Mouse (Mus musculus): ENCODE measurements at regions not wholly inside any gene's neighbourhood (a gene's known extent, or its start where the extent isn't known, plus 50 kb on each side); places are given as distances from the start of the nearest gene placed in this dataset.

GRCm38 (mm10) chr9:50005757-50006576, 207.2 kb upstream of the Ncam1 start:
- H3K79me3 ChIP-seq (ENCODE audit: low read depth) = no peaks in the 10 kb centered on the region
- no peaks in the 10 kb centered on the region for H3K36me3 ChIP-seq (ENCODE audit: control insufficient read depth, insufficient read depth)
- H3ac ChIP-seq (ENCODE audit: control insufficient read depth, insufficient read length, low read depth) = no peak overlapping the region
- no peak for TF ChIP-seq MAX (IDR thresholded peaks at IDR 0.05)
- no peaks in the 10 kb centered on the region for H3K79me2 ChIP-seq (ENCODE audit: control insufficient read depth, insufficient read depth)
- no peak overlapping the region for H3K4me3 ChIP-seq (ENCODE audit: insufficient read depth, poor library complexity, severe bottlenecking)
- H3K27me3 ChIP-seq (ENCODE audit: control insufficient read depth, insufficient read depth, insufficient read length) = no peaks in the 10 kb centered on the region

DNA sequence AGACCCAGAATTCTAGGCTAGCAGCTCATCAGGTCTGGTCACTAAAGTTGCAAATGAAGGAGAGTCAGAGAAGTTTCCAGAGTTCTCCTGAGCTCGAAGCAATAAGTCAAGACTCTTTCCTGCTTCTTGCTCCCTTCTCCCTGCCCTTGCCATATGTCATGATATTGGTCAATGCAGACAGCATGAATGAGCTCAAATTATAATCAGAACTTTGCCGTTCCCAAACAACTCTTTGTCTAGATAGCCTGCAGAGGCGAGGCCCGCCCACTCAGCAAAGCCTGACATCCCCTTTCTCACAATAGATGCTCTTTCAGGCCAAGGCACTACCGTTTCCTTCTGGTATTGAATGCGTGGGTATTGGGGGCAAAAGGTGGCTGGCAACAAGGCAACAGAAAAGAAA, 204.0 kb upstream of the Ncam1 start:
- Histone ChIP-seq H3K27me3 (ENCODE audit: control insufficient read depth, insufficient read depth, insufficient read length) (no peaks in the 10 kb centered on the region), H3K4me3 (ENCODE audit: insufficient read depth, poor library complexity, severe bottlenecking) (no peak overlapping the region), H3K79me3 (ENCODE audit: low read depth) (no peaks in the 10 kb centered on the region), H3K79me2 (ENCODE audit: control insufficient read depth, insufficient read depth) (no peaks in the 10 kb centered on the region), H3K36me3 (ENCODE audit: control insufficient read depth, insufficient read depth) (no peaks in the 10 kb centered on the region), H3ac (ENCODE audit: control insufficient read depth, insufficient read length, low read depth) (no peak overlapping the region)
- TF ChIP-seq MYOD1 (IDR thresholded peaks at IDR 0.05; ENCODE audit: control insufficient read depth, insufficient read length, low read depth) = no peak
- TF ChIP-seq USF1 (IDR thresholded peaks at IDR 0.05; ENCODE audit: low read depth) = no peak
- TF ChIP-seq CTCF (IDR thresholded peaks at IDR 0.05; ENCODE audit: control insufficient read depth, insufficient read depth, insufficient read length) = no peak
- no peak for TF ChIP-seq FOSL1 (IDR thresholded peaks at IDR 0.05; ENCODE audit: insufficient read depth, low read length, poor library complexity, severe bottlenecking)
- TF ChIP-seq MAX (IDR thresholded peaks at IDR 0.05) = no peak
- no peak for TF ChIP-seq MYOG (IDR thresholded peaks at IDR 0.05; ENCODE audit: control insufficient read depth, extremely low read depth, insufficient read length)
- TF ChIP-seq CEBPB (IDR thresholded peaks at IDR 0.05; ENCODE audit: low read depth) = no peak

DNA sequence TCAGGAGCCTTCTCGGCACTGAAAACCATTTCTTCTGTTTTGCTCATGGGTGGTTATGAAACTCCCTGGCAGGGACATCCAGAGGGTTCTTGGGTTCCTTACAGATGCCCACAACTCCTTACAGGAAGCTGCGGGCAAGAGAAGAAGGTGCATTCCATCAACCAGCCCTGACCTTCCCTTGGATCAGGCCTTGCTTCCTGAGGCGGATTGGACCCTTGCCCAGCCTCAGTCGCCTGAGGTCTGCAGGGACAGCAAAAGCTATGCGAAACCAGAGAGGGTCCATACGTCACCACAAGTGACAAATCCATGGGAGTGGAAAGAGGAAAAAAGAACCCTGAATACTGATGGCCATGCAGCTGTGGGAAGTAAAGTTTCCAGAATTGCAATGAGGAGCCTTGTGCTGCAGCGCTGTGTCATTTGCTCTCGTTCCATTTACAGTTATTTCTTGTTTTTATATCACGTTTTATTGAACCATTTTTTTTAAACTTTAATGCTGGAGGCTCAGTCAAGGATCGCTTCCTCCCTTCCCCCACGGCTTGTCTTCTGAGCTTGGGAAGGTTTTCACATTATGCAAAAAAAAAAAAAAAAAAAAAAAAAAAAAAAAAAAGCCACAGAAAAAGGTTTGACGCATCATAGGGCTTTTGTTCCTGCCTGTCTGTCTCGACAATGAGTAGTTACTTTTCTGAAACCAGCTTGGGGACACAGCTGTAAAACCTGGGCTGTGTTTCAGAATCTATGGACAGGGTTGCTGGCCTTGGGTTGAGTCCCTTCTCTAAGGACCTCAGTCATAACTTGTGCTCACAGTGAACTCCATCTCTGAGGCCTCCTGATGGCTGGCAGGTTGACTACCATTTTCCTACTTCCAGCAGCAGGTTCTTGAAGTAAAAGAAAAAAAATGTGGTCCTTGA, 202.0 kb upstream of the Ncam1 start:
- Histone ChIP-seq H3K27me3 (ENCODE audit: control insufficient read depth, insufficient read depth, insufficient read length) (no peaks in the 10 kb centered on the region), H3K79me3 (ENCODE audit: low read depth) (no peaks in the 10 kb centered on the region), H3ac (ENCODE audit: control insufficient read depth, insufficient read length, low read depth) (no peak overlapping the region), H3K4me3 (ENCODE audit: insufficient read depth, poor library complexity, severe bottlenecking) (no peak overlapping the region), H3K36me3 (ENCODE audit: control insufficient read depth, insufficient read depth) (no peaks in the 10 kb centered on the region), H3K79me2 (ENCODE audit: control insufficient read depth, insufficient read depth) (no peaks in the 10 kb centered on the region)
- TF ChIP-seq MYOG (IDR thresholded peaks at IDR 0.05; ENCODE audit: control insufficient read depth, extremely low read depth, insufficient read length) (no peak), FOSL1 (IDR thresholded peaks at IDR 0.05; ENCODE audit: insufficient read depth, low read length, poor library complexity, severe bottlenecking) (no peak), MAX (IDR thresholded peaks at IDR 0.05) (no peak), MYOD1 (IDR thresholded peaks at IDR 0.05; ENCODE audit: control insufficient read depth, insufficient read length, low read depth) (no peak), CTCF (IDR thresholded peaks at IDR 0.05; ENCODE audit: control insufficient read depth, insufficient read depth, insufficient read length) (no peak), CEBPB (IDR thresholded peaks at IDR 0.05; ENCODE audit: low read depth) (no peak), USF1 (IDR thresholded peaks at IDR 0.05; ENCODE audit: low read depth) (no peak)

- H3K79me2 ChIP-seq (ENCODE audit: control insufficient read depth, insufficient read depth) = no peaks in the 10 kb centered on the region
- no peak overlapping the region for H3K4me3 ChIP-seq (ENCODE audit: insufficient read depth, poor library complexity, severe bottlenecking)
- no peaks in the 10 kb centered on the region for H3K27me3 ChIP-seq (ENCODE audit: control insufficient read depth, insufficient read depth, insufficient read length)
- H3K36me3 ChIP-seq (ENCODE audit: control insufficient read depth, insufficient read depth) = no peaks in the 10 kb centered on the region
- no peak overlapping the region for H3ac ChIP-seq (ENCODE audit: control insufficient read depth, insufficient read length, low read depth)
- TF ChIP-seq MAX (IDR thresholded peaks at IDR 0.05) = no peak
- no peak for TF ChIP-seq USF1 (IDR thresholded peaks at IDR 0.05; ENCODE audit: low read depth)
- TF ChIP-seq MYOG (IDR thresholded peaks at IDR 0.05; ENCODE audit: control insufficient read depth, extremely low read depth, insufficient read length) = no peak
- TF ChIP-seq FOSL1 (IDR thresholded peaks at IDR 0.05; ENCODE audit: insufficient read depth, low read length, poor library complexity, severe bottlenecking) = no peak
- TF ChIP-seq MYOD1 (IDR thresholded peaks at IDR 0.05; ENCODE audit: control insufficient read depth, insufficient read length, low read depth) = no peak
- no peak for TF ChIP-seq CTCF (IDR thresholded peaks at IDR 0.05; ENCODE audit: control insufficient read depth, insufficient read depth, insufficient read length)
- TF ChIP-seq CEBPB (IDR thresholded peaks at IDR 0.05; ENCODE audit: low read depth) = no peak
- no peaks in the 10 kb centered on the region for H3K79me3 ChIP-seq (ENCODE audit: low read depth)
Measured at GRCm38 (mm10) chr9:49999970-50000369, 201.2 kb upstream of the Ncam1 start.

DNA sequence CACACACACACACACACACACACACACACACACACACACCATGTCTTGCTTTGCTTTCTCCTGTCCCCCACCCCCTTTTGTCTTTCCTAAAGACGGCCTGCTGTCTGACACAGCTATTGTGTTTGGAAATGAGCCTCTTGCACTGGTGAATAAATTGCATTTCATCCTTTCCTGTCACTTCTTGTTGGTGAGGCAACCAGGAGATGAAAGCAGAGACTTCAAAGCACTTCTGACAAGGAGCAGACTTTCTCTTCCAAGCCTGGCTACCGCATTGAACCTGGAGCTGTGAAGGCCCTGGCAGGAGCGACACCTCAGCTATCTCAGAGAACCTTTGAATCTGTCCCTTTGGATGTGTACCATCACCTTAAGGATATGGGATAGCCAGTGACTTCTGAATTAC, 199.4 kb upstream of the Ncam1 start:
- H3K4me3 ChIP-seq (ENCODE audit: insufficient read depth, poor library complexity, severe bottlenecking) = no peak overlapping the region
- no peaks in the 10 kb centered on the region for H3K27me3 ChIP-seq (ENCODE audit: control insufficient read depth, insufficient read depth, insufficient read length)

More for the DNA sequence above, 199.4 kb upstream of the Ncam1 start:
- no peak for TF ChIP-seq CEBPB (IDR thresholded peaks at IDR 0.05; ENCODE audit: low read depth)
- TF ChIP-seq CTCF (IDR thresholded peaks at IDR 0.05; ENCODE audit: control insufficient read depth, insufficient read depth, insufficient read length) = no peak
- no peak for TF ChIP-seq MYOD1 (IDR thresholded peaks at IDR 0.05; ENCODE audit: control insufficient read depth, insufficient read length, low read depth)
- TF ChIP-seq MAX (IDR thresholded peaks at IDR 0.05) = no peak
- no peak for TF ChIP-seq FOSL1 (IDR thresholded peaks at IDR 0.05; ENCODE audit: insufficient read depth, low read length, poor library complexity, severe bottlenecking)
- H3K36me3 ChIP-seq (ENCODE audit: control insufficient read depth, insufficient read depth) = no peaks in the 10 kb centered on the region
- no peaks in the 10 kb centered on the region for H3K79me2 ChIP-seq (ENCODE audit: control insufficient read depth, insufficient read depth)
- no peak overlapping the region for H3ac ChIP-seq (ENCODE audit: control insufficient read depth, insufficient read length, low read depth)
- no peaks in the 10 kb centered on the region for H3K79me3 ChIP-seq (ENCODE audit: low read depth)

All from C2C12 (cell line).